Mouse (Mus musculus) CH12.LX (cell line): ENCODE measurements around the gene Ttll8. TPM values are rescaled to one million over a fixed set of nuclear protein-coding genes. Genes with fewer than 3 reads are reported as not detected.

ENCODE experiments used
- DNase-seq: peaks from one replicate; pipeline ENCODE4 v3.0.0-alpha.2; 2013; ENCODE audit errors: extremely low read depth
- H3K27ac ChIP-seq: 2 replicates; pipeline ENCODE4 v1.5.1; 2012; ENCODE audit warnings: low read depth, mild to moderate bottlenecking, control low read depth, moderate library complexity; ENCODE audit not compliant: insufficient read depth
- H3K27me3 ChIP-seq: replicated peaks from 2 replicates; pipeline ENCODE3; 2012; ENCODE audit warnings: inconsistent platforms
- H3K36me3 ChIP-seq, 2 experiments: replicated peaks in 1 of 2; 2 replicates each; pipeline versions ENCODE3 to v1.6.1; 2012; ENCODE audit warnings: inconsistent platforms in 1 of 2, low read length in 1 of 2, mild to moderate bottlenecking in 1 of 2, mixed read lengths in 1 of 2, moderate library complexity in 1 of 2; ENCODE audit not compliant: control insufficient read depth in 1 of 2, insufficient read depth in 1 of 2
- H3K4me1 ChIP-seq, 2 experiments: 2 replicates each; pipeline ENCODE4 v1.6.1; 2012; ENCODE audit warnings: inconsistent platforms in 1 of 2, moderate library complexity in 1 of 2; ENCODE audit not compliant: insufficient read depth in 2 of 2, control insufficient read depth in 1 of 2
- H3K4me2 ChIP-seq: 2 replicates; pipeline ENCODE4 v1.6.1; 2012; ENCODE audit warnings: low read depth, mild to moderate bottlenecking, control low read depth; ENCODE audit not compliant: poor library complexity, insufficient read depth, severe bottlenecking
- H3K4me3 ChIP-seq, 3 experiments: fragments of 150-350 bp in 1 of 3; sonication (generic) in 1 of 3; replicated peaks in 1 of 3; 2 replicates each; pipeline versions ENCODE3 to v1.5.1; 2011 to 2012; ENCODE audit warnings: low read depth in 2 of 3, low read length in 2 of 3, mild to moderate bottlenecking in 2 of 3, moderate library complexity in 2 of 3, control low read depth in 1 of 3, improper control_type of control experiment in 1 of 3, inconsistent platforms in 1 of 3, mixed read lengths in 1 of 3; ENCODE audit not compliant: poor library complexity in 1 of 3
- H3K79me2 ChIP-seq: replicated peaks from 2 replicates; pipeline ENCODE4 v1.6.1; 2012; ENCODE audit warnings: mild to moderate bottlenecking, moderate library complexity; ENCODE audit not compliant: control insufficient read depth, poor library complexity, insufficient read depth, severe bottlenecking; ENCODE audit errors: extremely low read depth
- H3K9ac ChIP-seq: 2 replicates; pipeline ENCODE4 v1.6.1; 2012; ENCODE audit warnings: low read depth, mild to moderate bottlenecking, control low read depth, moderate library complexity; ENCODE audit not compliant: insufficient read depth
- H3K9me3 ChIP-seq: replicated peaks from 2 replicates; pipeline ENCODE3; 2012; ENCODE audit warnings: low read length, inconsistent platforms, mixed read lengths
- CHD2 ChIP-seq: IDR thresholded peaks from 2 replicates; pipeline ENCODE4 v1.6.1; 2011; ENCODE audit warnings: low read length, improper control_type of control experiment
- CTCF ChIP-seq, 2 experiments: IDR thresholded peaks in 1 of 2; conservative IDR thresholded peaks in 1 of 2; 2 replicates each; pipeline ENCODE4 v1.5.1; 2011 to 2012; ENCODE audit warnings: low read depth in 2 of 2, low read length in 2 of 2, improper control_type of control experiment in 1 of 2, inconsistent platforms in 1 of 2, mild to moderate bottlenecking in 1 of 2, moderate library complexity in 1 of 2
- EP300 ChIP-seq: IDR thresholded peaks from 2 replicates; pipeline ENCODE4 v1.6.1; 2011; ENCODE audit warnings: low read length, improper control_type of control experiment
- GABPA ChIP-seq: IDR thresholded peaks from 2 replicates; pipeline ENCODE4 v1.6.1; 2012; ENCODE audit warnings: low read depth, low read length, improper control_type of control experiment, inconsistent platforms; ENCODE audit not compliant: insufficient replicate concordance
- JUND ChIP-seq: conservative IDR thresholded peaks from 2 replicates; pipeline ENCODE4 v1.6.1; 2011; ENCODE audit warnings: low read depth, low read length, improper control_type of control experiment
- MAFK ChIP-seq: IDR thresholded peaks from 2 replicates; pipeline ENCODE4 v1.6.1; 2011; ENCODE audit warnings: low read length, improper control_type of control experiment; ENCODE audit not compliant: insufficient replicate concordance
- MAX ChIP-seq: IDR thresholded peaks from 2 replicates; pipeline ENCODE4 v1.6.1; 2011; ENCODE audit warnings: low read length, improper control_type of control experiment
- MEF2A ChIP-seq: IDR thresholded peaks from 2 replicates; pipeline ENCODE4 v1.6.1; 2014; ENCODE audit warnings: low read depth, mild to moderate bottlenecking, inconsistent platforms, low read length, improper control_type of control experiment, borderline replicate concordance
- MXI1 ChIP-seq: IDR thresholded peaks from 2 replicates; pipeline ENCODE4 v1.6.1; 2011; ENCODE audit warnings: mild to moderate bottlenecking, low read depth, low read length, improper control_type of control experiment
- NRF1 ChIP-seq: IDR thresholded peaks from 2 replicates; pipeline ENCODE4 v1.6.1; 2014; ENCODE audit warnings: low read depth, mild to moderate bottlenecking, inconsistent platforms, low read length, improper control_type of control experiment, moderate library complexity
- PAX5 ChIP-seq: IDR thresholded peaks from 2 replicates; pipeline ENCODE4 v1.6.1; 2012; ENCODE audit warnings: low read length, inconsistent platforms, mixed read lengths
- RAD21 ChIP-seq: IDR thresholded peaks from 2 replicates; pipeline ENCODE4 v1.6.1; 2011; ENCODE audit warnings: low read depth, mild to moderate bottlenecking, low read length, improper control_type of control experiment, moderate library complexity
- RCOR1 ChIP-seq: conservative IDR thresholded peaks from 2 replicates; pipeline ENCODE4 v1.6.1; 2012; ENCODE audit warnings: low read depth, mild to moderate bottlenecking, inconsistent platforms, low read length, improper control_type of control experiment
- SIN3A ChIP-seq: IDR thresholded peaks from 2 replicates; pipeline ENCODE4 v1.6.1; 2012; ENCODE audit warnings: low read length, improper control_type of control experiment, inconsistent platforms
- UBTF ChIP-seq: IDR thresholded peaks from 2 replicates; pipeline ENCODE4 v1.6.1; 2012; ENCODE audit warnings: low read depth, mild to moderate bottlenecking, inconsistent platforms, low read length, improper control_type of control experiment, moderate library complexity
- USF2 ChIP-seq: conservative IDR thresholded peaks from 2 replicates; pipeline ENCODE4 v1.6.1; 2011; ENCODE audit warnings: low read depth, low read length, improper control_type of control experiment
- ZC3H11A ChIP-seq: IDR thresholded peaks from 2 replicates; pipeline ENCODE4 v1.6.1; 2012; ENCODE audit warnings: low read depth, mild to moderate bottlenecking, inconsistent platforms, low read length, improper control_type of control experiment
- ZNF384 ChIP-seq: IDR thresholded peaks from 2 replicates; pipeline ENCODE4 v1.6.1; 2012; ENCODE audit warnings: low read depth, low read length, improper control_type of control experiment, inconsistent platforms
- dilution Hi-C: fragments of 300-500 bp; cut with MboI; formaldehyde crosslinking; loops from 2 replicates; pipeline ENCODE4 v1.14.3; 2020; ENCODE audit warnings: low sequenced_read_pairs; ENCODE audit not compliant: extremely low pct_unique_long_range_greater_than_20kb, extremely low pct_ligation_motif_present
- in situ Hi-C: fragments of 300-500 bp; cut with MboI; formaldehyde crosslinking; loops from 3 replicates; pipeline ENCODE4 v1.14.3; 2019; ENCODE audit warnings: low sequenced_read_pairs, low pct_ligation_motif_present, low pct_unique_long_range_greater_than_20kb, mixed read lengths
- polyA plus RNA-seq: library from polyadenylated mRNA; unstranded; fragments of >175 nt; gene quantifications from 2 replicates; pipeline ENCODE4 v1.2.1, GENCODE M21; 2012; ENCODE audit warnings: low read depth; ENCODE audit not compliant: insufficient read length
- total RNA-seq, 2 experiments: library from RNA; depleted of rRNA; stranded (reverse); fragments of 300-350 nt in 1 of 2; fragments of >200 nt in 1 of 2; gene quantifications; 2 replicates each; pipeline ENCODE4 v1.2.3; 2012 to 2014

Gene Ttll8
- total and polyA plus RNA-seq, 3 experiments = not detected

DNA sequence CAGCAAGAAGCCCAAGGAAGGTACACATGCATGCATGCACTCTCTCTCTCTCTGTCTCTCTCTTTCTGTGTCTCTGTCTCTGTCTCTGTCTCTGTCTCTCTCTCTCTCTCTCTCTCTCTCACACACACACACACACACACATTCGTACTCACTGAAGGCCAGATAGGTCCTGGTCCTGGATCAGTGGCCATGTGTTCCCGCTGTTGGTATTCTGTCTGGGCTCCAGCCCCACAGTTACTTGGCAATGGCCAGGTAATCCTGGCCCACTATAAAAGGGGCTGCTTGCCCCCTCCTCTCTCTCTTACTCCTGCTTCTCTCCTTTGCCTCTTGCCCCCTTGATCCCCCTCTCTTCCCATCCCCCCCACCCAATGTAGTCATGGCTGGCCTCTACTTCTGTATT is 113.1 kb downstream of the Ttll8 start:
- no peak for DNase-seq
- dilution Hi-C loops = no loop called here
- TF ChIP-seq CHD2 = no peak
- no peak for TF ChIP-seq CTCF (conservative IDR thresholded peaks at IDR 0.05 in 1 of 2, IDR thresholded peaks at IDR 0.05 in 1 of 2; ENCODE audit: low read depth in 2 of 2, low read length in 2 of 2)
- TF ChIP-seq MAX = no peak
- TF ChIP-seq NRF1 = no peak
- no peak for TF ChIP-seq RAD21
- no peak for TF ChIP-seq SIN3A
- TF ChIP-seq USF2 = no peak
- TF ChIP-seq PAX5 = no peak
- TF ChIP-seq MEF2A = no peak
- no peak for TF ChIP-seq GABPA
- no peak for TF ChIP-seq ZNF384
- no peak for TF ChIP-seq ZC3H11A
- no peak for TF ChIP-seq MXI1
- no peak for TF ChIP-seq MAFK
- TF ChIP-seq UBTF = no peak
- TF ChIP-seq JUND = no peak
- TF ChIP-seq RCOR1 = no peak
- TF ChIP-seq EP300 = no peak
- H3K9me3 ChIP-seq = peaks cover 9% of the 10 kb centered on the region
- no peak overlapping the region for H3K9ac ChIP-seq
- in situ Hi-C loops = no loop called here
- H3K4me1 ChIP-seq = peaks cover 10 to 23% of the 10 kb centered on the region in 2 experiments
- H3K36me3 ChIP-seq = no peaks in the 10 kb centered on the region
- no peaks in the 10 kb centered on the region for H3K79me2 ChIP-seq
- peaks cover 71% of the 10 kb centered on the region for H3K27me3 ChIP-seq
- no peak overlapping the region for H3K4me3 ChIP-seq
- H3K4me2 ChIP-seq = no peak overlapping the region
- H3K27ac ChIP-seq = no peak overlapping the region

Other genes starting within 250 kb of the Ttll8 start
- gene Brd1, start 220.2 kb downstream of the Ttll8 start, total RNA-seq (2012; rRNA removed) = 15.9 and 16.2 TPM in 2 replicates
- 11.7 and 13.6 TPM in 2 replicates for gene Brd1, start 220.2 kb downstream of the Ttll8 start, total RNA-seq (2014; rRNA removed)
- 17.7 and 19.1 TPM in 2 replicates for gene Brd1, start 220.2 kb downstream of the Ttll8 start, polyA plus RNA-seq
- 13.8 and 16.7 TPM in 2 replicates for gene Zbed4, start 202.8 kb downstream of the Ttll8 start, total RNA-seq (2012; rRNA removed)
- 16.7 TPM in 2 replicates for gene Zbed4, start 202.8 kb downstream of the Ttll8 start, total RNA-seq (2014; rRNA removed)
- 9.9 and 11.0 TPM in 2 replicates for gene Zbed4, start 202.8 kb downstream of the Ttll8 start, polyA plus RNA-seq
- 10.3 and 10.7 TPM in 2 replicates for gene Alg12, start 135.1 kb downstream of the Ttll8 start, total RNA-seq (2012; rRNA removed)
- gene Alg12, start 135.1 kb downstream of the Ttll8 start, total RNA-seq (2014; rRNA removed) = 7.5 and 8.1 TPM in 2 replicates
- 7.1 and 8.5 TPM in 2 replicates for gene Alg12, start 135.1 kb downstream of the Ttll8 start, polyA plus RNA-seq
- 85.0 and 150 TPM in 2 replicates for gene Creld2, start 134.8 kb downstream of the Ttll8 start, total RNA-seq (2012; rRNA removed)
- 63.6 and 67.6 TPM in 2 replicates for gene Creld2, start 134.8 kb downstream of the Ttll8 start, total RNA-seq (2014; rRNA removed)
- 93.8 and 107 TPM in 2 replicates for gene Creld2, start 134.8 kb downstream of the Ttll8 start, polyA plus RNA-seq
- 19.0 and 20.4 TPM in 2 replicates for gene Pim3, start 92.2 kb downstream of the Ttll8 start, total RNA-seq (2012; rRNA removed)
- 19.9 and 26.0 TPM in 2 replicates for gene Pim3, start 92.2 kb downstream of the Ttll8 start, total RNA-seq (2014; rRNA removed)
- 11.4 and 14.1 TPM in 2 replicates for gene Pim3, start 92.2 kb downstream of the Ttll8 start, polyA plus RNA-seq
- not detected in 2 replicates for gene Mlc1, start 24.6 kb upstream of the Ttll8 start, total RNA-seq (2012; rRNA removed)
- not detected in 2 replicates for gene Mlc1, start 24.6 kb upstream of the Ttll8 start, total RNA-seq (2014; rRNA removed)
- not detected in 2 replicates for gene Mlc1, start 24.6 kb upstream of the Ttll8 start, polyA plus RNA-seq
- not detected in 2 replicates for gene Mov10l1, start 28.5 kb upstream of the Ttll8 start, total RNA-seq (2012; rRNA removed)
- not detected in 2 replicates for gene Mov10l1, start 28.5 kb upstream of the Ttll8 start, total RNA-seq (2014; rRNA removed)
- not detected in 2 replicates for gene Mov10l1, start 28.5 kb upstream of the Ttll8 start, polyA plus RNA-seq
- not detected in 2 replicates for gene Panx2, start 105.3 kb upstream of the Ttll8 start, total RNA-seq (2012; rRNA removed)
- gene Panx2, start 105.3 kb upstream of the Ttll8 start, total RNA-seq (2014; rRNA removed) = not detected in 2 replicates
- not detected in 2 replicates for gene Panx2, start 105.3 kb upstream of the Ttll8 start, polyA plus RNA-seq
- 70.6 and 74.7 TPM in 2 replicates for gene Trabd, start 120.7 kb upstream of the Ttll8 start, total RNA-seq (2012; rRNA removed)
- 38.0 and 39.2 TPM in 2 replicates for gene Trabd, start 120.7 kb upstream of the Ttll8 start, total RNA-seq (2014; rRNA removed)
- gene Trabd, start 120.7 kb upstream of the Ttll8 start, polyA plus RNA-seq = 49.5 and 53.5 TPM in 2 replicates
- gene Selenoo, start 134.7 kb upstream of the Ttll8 start, total RNA-seq (2012; rRNA removed) = 6.5 and 11.7 TPM in 2 replicates
- 8.0 and 8.7 TPM in 2 replicates for gene Selenoo, start 134.7 kb upstream of the Ttll8 start, total RNA-seq (2014; rRNA removed)
- gene Selenoo, start 134.7 kb upstream of the Ttll8 start, polyA plus RNA-seq = 2.3 and 3.7 TPM in 2 replicates
- 16.7 and 17.0 TPM in 2 replicates for gene Tubgcp6, start 168.7 kb upstream of the Ttll8 start, total RNA-seq (2012; rRNA removed)
- 11.3 and 13.3 TPM in 2 replicates for gene Tubgcp6, start 168.7 kb upstream of the Ttll8 start, total RNA-seq (2014; rRNA removed)
- 10.6 and 12.7 TPM in 2 replicates for gene Tubgcp6, start 168.7 kb upstream of the Ttll8 start, polyA plus RNA-seq
- gene Hdac10, start 174.3 kb upstream of the Ttll8 start, total RNA-seq (2012; rRNA removed) = 14.1 and 17.7 TPM in 2 replicates
- 9.5 TPM in 2 replicates for gene Hdac10, start 174.3 kb upstream of the Ttll8 start, total RNA-seq (2014; rRNA removed)
- 8.2 and 8.5 TPM in 2 replicates for gene Hdac10, start 174.3 kb upstream of the Ttll8 start, polyA plus RNA-seq
- gene Mapk12, start 186.3 kb upstream of the Ttll8 start, total RNA-seq (2012; rRNA removed) = 0.17 and 0.21 TPM in 2 replicates
- not detected in 2 replicates for gene Mapk12, start 186.3 kb upstream of the Ttll8 start, total RNA-seq (2014; rRNA removed)
- 0.14 TPM in 1 of 2 replicates, not detected in the other for gene Mapk12, start 186.3 kb upstream of the Ttll8 start, polyA plus RNA-seq
- gene Mapk11, start 195.2 kb upstream of the Ttll8 start, total RNA-seq (2012; rRNA removed) = 7.4 and 11.4 TPM in 2 replicates
- 3.5 and 3.9 TPM in 2 replicates for gene Mapk11, start 195.2 kb upstream of the Ttll8 start, total RNA-seq (2014; rRNA removed)
- gene Mapk11, start 195.2 kb upstream of the Ttll8 start, polyA plus RNA-seq = 5.2 and 5.3 TPM in 2 replicates
- 40.1 and 51.5 TPM in 2 replicates for gene Plxnb2, start 226.4 kb upstream of the Ttll8 start, total RNA-seq (2012; rRNA removed)
- gene Plxnb2, start 226.4 kb upstream of the Ttll8 start, total RNA-seq (2014; rRNA removed) = 2.7 and 2.9 TPM in 2 replicates
- gene Plxnb2, start 226.4 kb upstream of the Ttll8 start, polyA plus RNA-seq = 4.3 and 4.5 TPM in 2 replicates
- gene Dennd6b, start 242.1 kb upstream of the Ttll8 start, total RNA-seq (2012; rRNA removed) = 6.6 and 9.0 TPM in 2 replicates
- 4.1 and 4.5 TPM in 2 replicates for gene Dennd6b, start 242.1 kb upstream of the Ttll8 start, total RNA-seq (2014; rRNA removed)
- 8.8 and 9.1 TPM in 2 replicates for gene Dennd6b, start 242.1 kb upstream of the Ttll8 start, polyA plus RNA-seq